10 mouse cellular contexts compared by ENCODE assay signal in the genomic region with DNA sequence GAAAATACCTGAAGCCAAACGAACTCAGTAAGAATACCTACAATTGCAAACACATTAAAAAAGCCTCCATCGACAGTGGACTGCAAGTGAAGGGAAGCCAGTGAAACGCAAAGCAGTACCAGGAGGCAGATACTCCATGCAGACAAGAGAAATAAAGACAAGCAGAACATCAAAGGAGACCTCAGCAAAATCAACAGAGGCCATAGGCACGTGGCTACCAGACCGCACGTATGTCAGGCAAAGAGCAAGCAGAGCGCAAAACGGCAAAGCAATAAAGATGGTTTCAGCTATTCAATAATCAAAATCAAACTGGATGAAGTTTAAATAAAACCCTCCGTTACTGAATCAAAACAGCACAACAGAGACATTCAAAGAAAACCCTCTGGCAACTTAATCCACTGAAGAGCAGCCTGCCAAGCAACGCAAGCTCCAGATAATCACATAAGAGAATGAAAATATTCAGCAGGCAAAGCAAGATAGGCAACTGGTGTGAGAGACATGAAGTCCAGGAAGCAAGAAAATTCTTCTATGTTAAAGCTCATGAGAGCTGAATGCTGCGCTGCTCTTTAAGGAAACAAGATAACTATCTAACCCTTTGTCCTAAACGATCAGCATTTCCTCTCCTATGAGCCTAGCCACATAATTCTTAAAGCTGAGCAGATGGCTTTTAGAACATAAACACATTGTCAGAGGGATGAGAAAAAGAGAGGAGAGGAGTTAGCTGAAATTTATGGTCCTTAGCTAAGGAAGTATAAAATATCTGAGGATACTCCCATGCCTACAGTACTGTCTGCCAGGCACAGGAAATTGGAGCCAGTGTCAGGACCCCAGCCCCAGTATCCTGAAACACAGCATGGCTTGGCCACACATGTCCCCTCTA.
DNase-seq lines count a peak whose midpoint lies in the region; ATAC-seq and TF ChIP-seq lines count a peak whose summit lies in the region.
"Had no signal": no experiment of that assay in that cellular context is flagged by ENCODE, and none has a peak within 500 bp of the region (broad histone marks: within the 10 kb centered on the region; RNA-seq: fewer than 3 reads in every experiment).

No protein-coding gene starts in this region.

- DNase-seq in heart, postnatal 0 days (ENCODE audit: low spot score), result no peak
- DNase-seq in heart, adult 18-20 months, result no peak
- DNase-seq in midbrain, embryonic 11.5 days (ENCODE audit: low spot score, missing footprints), result peak; percentile 85
- DNase-seq in thymus, postnatal 36 days, result peak; percentile 44 to 46
- DNase-seq in hindbrain, embryonic 10.5 days (ENCODE audit: low spot score), result no peak
- DNase-seq in gastrocnemius, postnatal 14 days, result no peak
- DNase-seq: adrenal gland, postnatal 36 days; lung, adult 2 months had no signal

- no peak for TF ChIP-seq EP300 in heart, postnatal 0 days (IDR thresholded peaks at IDR 0.05; ENCODE audit: low read depth)

- peak overlapping the region; percentile 54; the same call in 1 of the 2 replicates for H3K27ac ChIP-seq in heart, postnatal 0 days (ENCODE audit: low read depth)
- no peak overlapping the region for H3K27ac ChIP-seq in midbrain, embryonic 11.5 days (ENCODE audit: low read depth, low read length)
- H3K27ac ChIP-seq in midbrain, embryonic 13.5 days, result no peak overlapping the region
- H3K27ac ChIP-seq in intestine, embryonic 15.5 days, result no peak overlapping the region
- H3K27ac ChIP-seq in hindbrain, embryonic 10.5 days, result no peak overlapping the region

- TF ChIP-seq CTCF in heart, postnatal 0 days (IDR thresholded peaks at IDR 0.05; ENCODE audit: low read depth), result no peak

- WGBS in heart, postnatal 0 days, result 60% methylated on average over 12 of the region's 12 CpGs
- WGBS in midbrain, embryonic 11.5 days, result 61% methylated on average over 12 of the region's 12 CpGs
- 61% methylated on average over 12 of the region's 12 CpGs for WGBS in midbrain, embryonic 13.5 days
- 27% methylated on average over 12 of the region's 12 CpGs for WGBS in intestine, embryonic 15.5 days
- WGBS in hindbrain, embryonic 10.5 days, result 70% methylated on average over 12 of the region's 12 CpGs

- H3K4me1 ChIP-seq in heart, postnatal 0 days (ENCODE audit: control insufficient read depth, insufficient read depth), result peaks cover 12% of the 10 kb centered on the region; the same call in 1 of the 2 replicates
- no peaks in the 10 kb centered on the region for H3K4me1 ChIP-seq in midbrain, embryonic 11.5 days (ENCODE audit: control insufficient read depth, insufficient read depth, low read length)
- H3K4me1 ChIP-seq in midbrain, embryonic 13.5 days (replicated peaks), result peaks cover 9% of the 10 kb centered on the region
- H3K4me1 ChIP-seq in intestine, embryonic 15.5 days (replicated peaks), result no peaks in the 10 kb centered on the region
- no peaks in the 10 kb centered on the region for H3K4me1 ChIP-seq in hindbrain, embryonic 10.5 days (replicated peaks)

- intact Hi-C loops in gastrocnemius, postnatal 14 days (cut with DNase I; ENCODE audit: low total_unique reads), result no loop called here

- no peak overlapping the region for H3K4me3 ChIP-seq in heart, postnatal 0 days (ENCODE audit: low read depth, low read length)
- H3K4me3 ChIP-seq in midbrain, embryonic 11.5 days (ENCODE audit: low read depth, low read length), result no peak overlapping the region
- no peak overlapping the region for H3K4me3 ChIP-seq in midbrain, embryonic 13.5 days (replicated peaks)
- no peak overlapping the region for H3K4me3 ChIP-seq in intestine, embryonic 15.5 days (replicated peaks)
- H3K4me3 ChIP-seq in hindbrain, embryonic 10.5 days, result no peak overlapping the region

- no peaks in the 10 kb centered on the region for H3K27me3 ChIP-seq in heart, postnatal 0 days (ENCODE audit: control insufficient read depth, insufficient read depth, low read length)
- H3K27me3 ChIP-seq in midbrain, embryonic 11.5 days (ENCODE audit: control insufficient read depth, insufficient read depth, low read length), result no peaks in the 10 kb centered on the region
- H3K27me3 ChIP-seq in midbrain, embryonic 13.5 days, result no peaks in the 10 kb centered on the region
- H3K27me3 ChIP-seq in intestine, embryonic 15.5 days (replicated peaks), result no peaks in the 10 kb centered on the region
- no peaks in the 10 kb centered on the region for H3K27me3 ChIP-seq in hindbrain, embryonic 10.5 days (ENCODE audit: insufficient read depth, poor library complexity, severe bottlenecking)

- ATAC-seq in heart, postnatal 0 days (ENCODE audit: insufficient read depth, low read depth), result no peak
- no peak for ATAC-seq in midbrain, embryonic 11.5 days (ENCODE audit: low FRiP score)
- ATAC-seq in midbrain, embryonic 13.5 days, result no peak
- peak; percentile 34; the same call in 1 of the 2 replicates for ATAC-seq in intestine, embryonic 15.5 days

- H3K9me3 ChIP-seq in heart, postnatal 0 days (replicated peaks; ENCODE audit: control insufficient read depth, low read length), result no peaks in the 10 kb centered on the region
- no peaks in the 10 kb centered on the region for H3K9me3 ChIP-seq in midbrain, embryonic 11.5 days (ENCODE audit: control insufficient read depth, low read length)
- no peaks in the 10 kb centered on the region for H3K9me3 ChIP-seq in midbrain, embryonic 13.5 days
- no peaks in the 10 kb centered on the region for H3K9me3 ChIP-seq in intestine, embryonic 15.5 days
- no peaks in the 10 kb centered on the region for H3K9me3 ChIP-seq in hindbrain, embryonic 10.5 days

- peak overlapping the region; percentile 18; the same call in 1 of the 2 replicates for H3K4me2 ChIP-seq in heart, postnatal 0 days (ENCODE audit: low read depth, low read length)
- no peak overlapping the region for H3K4me2 ChIP-seq in midbrain, embryonic 11.5 days
- no peak overlapping the region for H3K4me2 ChIP-seq in midbrain, embryonic 13.5 days (replicated peaks)
- no peak overlapping the region for H3K4me2 ChIP-seq in intestine, embryonic 15.5 days (replicated peaks)

- H3K9ac ChIP-seq in heart, postnatal 0 days (replicated peaks; ENCODE audit: low read depth, low read length), result no peak overlapping the region
- H3K9ac ChIP-seq in midbrain, embryonic 11.5 days (ENCODE audit: low read length), result no peak overlapping the region
- no peak overlapping the region for H3K9ac ChIP-seq in midbrain, embryonic 13.5 days (replicated peaks)
- H3K9ac ChIP-seq in intestine, embryonic 15.5 days, result no peak overlapping the region

- peaks cover 27% of the 10 kb centered on the region for H3K36me3 ChIP-seq in heart, postnatal 0 days (replicated peaks; ENCODE audit: control insufficient read depth, insufficient read depth, low read length)
- no peaks in the 10 kb centered on the region for H3K36me3 ChIP-seq in midbrain, embryonic 11.5 days (ENCODE audit: control insufficient read depth, insufficient read depth, low read length)
- no peaks in the 10 kb centered on the region for H3K36me3 ChIP-seq in midbrain, embryonic 13.5 days
- no peaks in the 10 kb centered on the region for H3K36me3 ChIP-seq in intestine, embryonic 15.5 days
- no peaks in the 10 kb centered on the region for H3K36me3 ChIP-seq in hindbrain, embryonic 10.5 days

Comparison
In these comparisons a context has a peak if more than half of its experiments do, and no peak if none do; other contexts are left out.
1. DNase-seq: peak in midbrain, embryonic 11.5 days (single experiment) and thymus, postnatal 36 days (2 of 2); none in heart, postnatal 0 days (single experiment), heart, adult 18-20 months (0 of 2), hindbrain, embryonic 10.5 days (single experiment) and gastrocnemius, postnatal 14 days (single experiment).